Mouse (Mus musculus) ES-E14 (cell line): Measurements from ENCODE around the gene Nt5c1b. TPM values are rescaled to one million over a fixed set of nuclear protein-coding genes. Genes with fewer than 3 reads are reported as not detected.

Experiments used
- DNase-seq: peaks from one replicate; pipeline ENCODE4 v3.0.0-alpha.2; 2013; ENCODE audit warnings: low read depth, low spot score
- H3K27ac ChIP-seq: 2 replicates; pipeline ENCODE4 v1.5.1; 2012; ENCODE audit warnings: low read depth, mild to moderate bottlenecking, low read length, moderate library complexity, mixed read lengths; ENCODE audit not compliant: poor library complexity, insufficient read depth, severe bottlenecking
- H3K36me3 ChIP-seq: 2 replicates; pipeline ENCODE4 v1.6.1; 2012; ENCODE audit warnings: mild to moderate bottlenecking, low read length, moderate library complexity, mixed read lengths; ENCODE audit not compliant: control insufficient read depth, poor library complexity, insufficient read depth, severe bottlenecking
- H3K4me1 ChIP-seq, 2 experiments: fragments of 150-350 bp in 1 of 2; sonication (generic) in 1 of 2; 2 replicates each; pipeline ENCODE4 v1.6.1; 2012; ENCODE audit warnings: low read length in 2 of 2, mild to moderate bottlenecking in 1 of 2, mixed read lengths in 1 of 2; ENCODE audit not compliant: control insufficient read depth in 2 of 2, insufficient read depth in 2 of 2, poor library complexity in 1 of 2
- H3K4me3 ChIP-seq, 2 experiments: fragments of 150-350 bp in 1 of 2; sonication (generic) in 1 of 2; 2 replicates each; pipeline ENCODE4 v1.5.1; 2012; ENCODE audit warnings: low read length in 2 of 2, low read depth in 1 of 2, mild to moderate bottlenecking in 1 of 2, mixed read lengths in 1 of 2; ENCODE audit not compliant: insufficient read depth in 1 of 2, poor library complexity in 1 of 2, severe bottlenecking in 1 of 2
- H3K9ac ChIP-seq: 2 replicates; pipeline ENCODE4 v1.6.1; 2012; ENCODE audit warnings: low read depth, mild to moderate bottlenecking, low read length, mixed read lengths; ENCODE audit not compliant: poor library complexity, insufficient read depth, severe bottlenecking
- H3K9me3 ChIP-seq: fragments of 150-350 bp; sonication (generic); 2 replicates; pipeline ENCODE4 v1.6.1; 2012; ENCODE audit warnings: low read depth, mild to moderate bottlenecking, low read length; ENCODE audit not compliant: control insufficient read depth, insufficient read depth
- CHD2 ChIP-seq: IDR thresholded peaks from 2 replicates; pipeline ENCODE4 v1.6.1; 2014; ENCODE audit warnings: mild to moderate bottlenecking, low read depth, low read length, inconsistent platforms
- HCFC1 ChIP-seq: IDR thresholded peaks from 2 replicates; pipeline ENCODE4 v1.6.1; 2012; ENCODE audit warnings: low read length, inconsistent platforms, borderline replicate concordance; ENCODE audit not compliant: insufficient read depth
- MAFK ChIP-seq: IDR thresholded peaks from 2 replicates; pipeline ENCODE4 v1.6.1; 2014; ENCODE audit warnings: mild to moderate bottlenecking, low read depth, low read length, inconsistent platforms; ENCODE audit not compliant: insufficient read depth
- ZC3H11A ChIP-seq: IDR thresholded peaks from 2 replicates; pipeline ENCODE4 v1.6.1; 2012; ENCODE audit warnings: low read depth, mild to moderate bottlenecking, inconsistent platforms, low read length, borderline replicate concordance
- ZNF384 ChIP-seq: IDR thresholded peaks from 2 replicates; pipeline ENCODE4 v1.6.1; 2012; ENCODE audit warnings: low read depth, low read length, inconsistent platforms
- in situ Hi-C, 2 experiments: fragments of 600-800 bp; cut with MboI; formaldehyde crosslinking; loops; one replicate each; pipeline ENCODE4 v1.15.1; 2025; ENCODE audit warnings: low sequenced_read_pairs in 2 of 2, inconsistent platforms in 1 of 2; ENCODE audit not compliant: unreplicated experiment in 2 of 2
- total RNA-seq: library from RNA; depleted of rRNA; stranded (reverse); fragments of 300-350 nt; gene quantifications from 2 replicates; pipeline ENCODE4 v1.2.3, GENCODE M21; 2012; rRNA removed

Nt5c1b gene
- not detected in 2 replicates for total RNA-seq

DNA sequence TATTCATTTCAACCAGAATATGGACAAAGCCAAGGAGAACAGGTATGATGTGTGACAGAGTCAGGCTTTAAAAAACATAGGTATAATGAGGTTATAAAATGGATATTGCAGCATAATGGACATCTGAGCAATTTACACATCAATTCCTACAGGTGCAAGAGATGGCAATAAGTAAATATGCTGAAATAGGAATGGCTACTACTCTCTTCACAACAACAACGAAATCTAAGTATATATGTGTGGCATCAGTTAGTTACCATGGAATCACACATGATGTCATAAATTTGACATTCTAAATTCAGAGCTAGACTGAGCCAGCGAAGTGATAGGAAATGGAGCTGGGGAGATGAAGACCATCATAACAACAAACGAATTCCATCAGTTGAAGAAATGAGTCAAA lies at the start of gene Nt5c1b:
Nt5c1b (plus strand) TSS at position 301 of the 400 bp plus-strand sequence.
- no peaks in the 10 kb centered on the region for H3K36me3 ChIP-seq
- H3K9ac ChIP-seq, result no peak within 1 kb of the TSS
- TF ChIP-seq CHD2, result no peak
- TF ChIP-seq MAFK, result no peak
- TF ChIP-seq ZC3H11A, result no peak
- TF ChIP-seq ZNF384, result no peak
- TF ChIP-seq HCFC1, result no peak
- H3K9me3 ChIP-seq, result no peaks in the 10 kb centered on the region
- H3K4me3 ChIP-seq, result no peak within 1 kb of the TSS
- no peaks in the 10 kb centered on the region for H3K4me1 ChIP-seq
- in situ Hi-C loops, result no loop called here
- DNase-seq, result no peak
- H3K27ac ChIP-seq, result no peak within 1 kb of the TSS

DNA sequence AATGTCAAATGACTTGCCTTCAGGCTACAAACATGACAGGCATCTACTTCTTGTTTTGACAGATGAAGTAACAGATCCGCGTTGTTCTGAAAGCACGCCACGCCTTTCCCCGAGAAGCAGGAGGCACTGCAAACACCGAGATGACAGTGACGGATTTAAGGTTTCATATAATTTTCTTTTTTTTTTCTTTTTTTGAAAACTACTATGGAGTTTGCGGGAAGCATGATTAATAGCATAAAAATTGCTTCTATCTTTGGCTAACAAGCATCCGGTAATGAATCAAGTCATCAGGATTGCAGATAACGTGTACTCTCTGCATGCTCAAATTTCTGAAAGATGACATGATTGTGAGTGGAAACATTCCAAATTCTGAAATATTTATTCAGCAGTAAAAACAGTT lies 42.1 kb upstream of the Nt5c1b start:
- no peak for DNase-seq
- H3K9me3 ChIP-seq, result no peaks in the 10 kb centered on the region
- TF ChIP-seq MAFK (no peak), HCFC1 (no peak), ZNF384 (no peak), CHD2 (no peak), ZC3H11A (no peak)
- no peak overlapping the region for H3K9ac ChIP-seq
- no peak overlapping the region for H3K27ac ChIP-seq
- no peaks in the 10 kb centered on the region for H3K4me1 ChIP-seq
- no peaks in the 10 kb centered on the region for H3K36me3 ChIP-seq
- no peak overlapping the region for H3K4me3 ChIP-seq
- in situ Hi-C loops, result no loop called here

DNA sequence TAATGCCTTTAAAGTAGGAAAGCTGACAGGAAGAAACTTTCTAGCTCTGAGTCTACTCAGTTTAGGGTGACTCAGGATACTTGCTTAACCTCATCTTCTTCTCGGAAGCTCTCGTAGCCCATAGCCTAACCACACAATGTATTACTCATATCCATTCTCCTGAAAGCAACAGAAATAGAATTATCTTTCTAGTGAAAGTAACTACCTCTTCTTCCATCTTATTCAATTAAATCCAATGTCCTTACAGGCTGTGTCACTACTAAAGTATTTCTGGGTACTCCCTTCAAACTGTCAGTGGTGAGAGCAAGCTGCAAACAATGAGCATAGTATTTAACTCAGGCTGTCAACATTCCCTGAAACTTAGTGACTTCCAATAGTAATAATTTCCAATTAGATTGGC lies 40.3 kb upstream of the Nt5c1b start:
- H3K4me3 ChIP-seq, result no peak overlapping the region
- H3K36me3 ChIP-seq, result no peaks in the 10 kb centered on the region
- TF ChIP-seq ZC3H11A (no peak), ZNF384 (no peak), CHD2 (no peak), HCFC1 (no peak), MAFK (no peak)
- H3K4me1 ChIP-seq, result no peaks in the 10 kb centered on the region
- in situ Hi-C loops, result no loop called here
- DNase-seq, result no peak
- H3K9ac ChIP-seq, result no peak overlapping the region
- H3K27ac ChIP-seq, result no peak overlapping the region
- H3K9me3 ChIP-seq, result no peaks in the 10 kb centered on the region

DNA sequence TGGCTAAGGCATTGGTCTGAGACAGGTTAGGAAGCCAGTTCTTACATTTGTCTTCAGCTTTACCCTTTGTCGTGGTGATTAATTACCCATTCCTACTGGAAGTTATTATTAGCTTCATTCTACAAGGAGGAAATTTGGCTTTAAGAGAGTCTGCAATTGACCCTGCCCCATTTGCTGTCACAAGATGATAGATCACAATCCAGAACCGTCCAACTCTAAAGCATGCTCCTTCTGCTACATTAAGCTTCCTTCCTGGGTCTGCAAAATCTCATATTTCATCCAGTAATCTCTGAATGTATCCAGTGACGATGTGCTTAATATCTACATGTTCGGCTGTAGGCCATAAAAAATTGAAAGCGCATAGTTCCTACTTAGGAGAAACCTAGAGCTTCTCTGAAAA lies 29.2 kb upstream of the Nt5c1b start:
- H3K4me3 ChIP-seq, result no peak overlapping the region
- H3K27ac ChIP-seq, result no peak overlapping the region
- H3K9ac ChIP-seq, result no peak overlapping the region
- DNase-seq, result no peak
- in situ Hi-C loops, result no loop called here
- H3K4me1 ChIP-seq, result no peaks in the 10 kb centered on the region
- no peaks in the 10 kb centered on the region for H3K9me3 ChIP-seq
- no peak for TF ChIP-seq ZNF384
- TF ChIP-seq ZC3H11A, result no peak
- no peaks in the 10 kb centered on the region for H3K36me3 ChIP-seq

DNA sequence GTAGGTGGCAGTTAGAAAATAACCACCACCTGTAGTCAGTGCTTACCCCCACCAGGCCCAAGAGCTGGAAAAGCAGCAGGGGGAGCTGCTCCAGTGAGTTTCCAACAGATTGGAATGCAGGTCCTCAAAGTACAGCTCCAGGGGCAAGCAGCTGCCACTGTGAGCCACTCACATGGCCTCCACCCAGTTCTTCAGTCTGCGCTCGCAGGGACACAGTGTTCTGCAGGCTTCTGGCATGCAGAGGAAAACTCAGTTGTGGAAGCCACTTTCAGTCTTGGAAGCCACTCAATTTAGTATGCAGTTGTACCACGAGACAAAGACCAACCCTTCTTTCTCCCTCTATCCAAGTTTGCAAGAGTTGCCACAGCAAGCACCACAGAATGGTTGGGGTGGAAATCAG lies 19.1 kb upstream of the Nt5c1b start:
- TF ChIP-seq ZNF384 (no peak), CHD2 (no peak), MAFK (no peak), HCFC1 (no peak), ZC3H11A (no peak)
- no peak overlapping the region for H3K9ac ChIP-seq
- in situ Hi-C loops, result no loop called here
- H3K4me3 ChIP-seq, result no peak overlapping the region
- no peak overlapping the region for H3K27ac ChIP-seq
- H3K36me3 ChIP-seq, result no peaks in the 10 kb centered on the region
- DNase-seq, result no peak
- no peaks in the 10 kb centered on the region for H3K4me1 ChIP-seq
- no peaks in the 10 kb centered on the region for H3K9me3 ChIP-seq
